In genomic region chr3:85124924-85125323, GRCm38 (mm10) we compare ENCODE assay signal across 20 mouse cellular contexts.
"Had no signal": no experiment of that assay in that cellular context is flagged by ENCODE, and none has a peak within 500 bp of the region (broad histone marks: within the 10 kb centered on the region; RNA-seq: fewer than 3 reads in every experiment).

No protein-coding gene starts in this region.

- H3K4me3 ChIP-seq: limb, embryonic 10.5 days; limb, embryonic 13.5 days; liver, embryonic 12.5 days; liver, embryonic 15.5 days; lung, embryonic 15.5 days; megakaryocyte, embryonic 14.5 days; midbrain, embryonic 10.5 days; midbrain, embryonic 13.5 days had no signal

- H3K4me1 ChIP-seq: limb, embryonic 10.5 days; limb, embryonic 13.5 days; liver, embryonic 12.5 days; liver, embryonic 15.5 days; lung, embryonic 15.5 days; megakaryocyte, embryonic 14.5 days; midbrain, embryonic 10.5 days; midbrain, embryonic 13.5 days had no signal

- H3K9ac ChIP-seq: limb, embryonic 13.5 days; liver, embryonic 12.5 days; liver, embryonic 15.5 days; lung, embryonic 15.5 days; midbrain, embryonic 13.5 days had no signal

- H3K27ac ChIP-seq: kidney, postnatal 0 days; limb, embryonic 10.5 days; limb, embryonic 13.5 days; liver, embryonic 12.5 days; liver, embryonic 15.5 days; lung, embryonic 15.5 days; midbrain, embryonic 10.5 days; midbrain, embryonic 13.5 days; stomach, postnatal 0 days had no signal

- H3K36me3 ChIP-seq: limb, embryonic 10.5 days; limb, embryonic 13.5 days; liver, embryonic 12.5 days; liver, embryonic 15.5 days; lung, embryonic 15.5 days; midbrain, embryonic 10.5 days; midbrain, embryonic 13.5 days had no signal

- H3K27me3 ChIP-seq: limb, embryonic 13.5 days; liver, embryonic 12.5 days; liver, embryonic 15.5 days; lung, embryonic 15.5 days; megakaryocyte, embryonic 14.5 days; midbrain, embryonic 13.5 days had no signal

- ATAC-seq: liver, embryonic 12.5 days; midbrain, embryonic 13.5 days; midbrain, embryonic 16.5 days had no signal

- DNase-seq: kidney, postnatal 25 days; layer of hippocampus, postnatal 36 days; liver; lung, adult 18-20 months; lung, postnatal 10 days; lung, postnatal 36 days; thymus, adult 2 months; thymus, postnatal 14 days; thymus, postnatal 4 days had no signal

- H3K4me2 ChIP-seq: limb, embryonic 13.5 days; liver, embryonic 12.5 days; liver, embryonic 15.5 days; lung, embryonic 15.5 days; midbrain, embryonic 13.5 days had no signal

- H3K9me3 ChIP-seq: limb, embryonic 10.5 days; limb, embryonic 13.5 days; liver, embryonic 12.5 days; liver, embryonic 15.5 days; lung, embryonic 15.5 days; megakaryocyte, embryonic 14.5 days; midbrain, embryonic 10.5 days; midbrain, embryonic 13.5 days had no signal
